Mouse (Mus musculus) T-helper 1 cell (primary cell): Measurements from ENCODE around the gene Wdr34.

Source experiments
- in situ Hi-C: fragments of 300-600 bp; cut with MboI, MseI; formaldehyde crosslinking; loops from one replicate; pipeline ENCODE4 v1.15.1; 2025; ENCODE audit warnings: high pct_unique_total_duplicates

Wdr34 gene

DNA sequence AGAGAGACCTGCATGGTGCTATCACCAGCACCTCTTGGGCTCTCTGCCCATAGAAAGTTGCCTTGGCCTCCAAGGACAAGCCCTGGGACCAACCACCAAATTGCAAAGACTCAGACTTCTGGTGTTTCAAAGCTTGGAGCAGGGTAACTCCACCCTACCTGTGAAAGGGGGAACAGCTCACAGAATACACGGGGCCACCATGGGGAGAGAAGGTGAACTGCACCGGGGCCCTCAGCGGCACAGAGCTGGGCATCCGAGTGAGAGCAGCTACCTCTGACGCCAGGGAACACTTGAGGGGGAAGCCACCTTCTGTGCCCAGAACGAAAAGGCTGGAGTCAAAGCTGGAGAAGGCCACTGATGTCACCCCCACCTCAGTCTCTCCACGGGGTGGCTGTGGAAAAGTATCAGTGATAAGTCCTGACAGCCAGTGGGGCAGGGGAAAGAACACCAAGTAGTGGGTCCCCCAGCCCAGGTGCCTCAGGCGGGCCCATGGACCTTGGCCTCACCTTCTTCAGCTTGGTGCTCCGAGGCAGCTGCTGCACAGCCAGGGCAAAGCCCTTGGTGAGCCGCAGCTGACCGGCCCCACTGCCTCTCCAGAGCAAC lies 16.3 kb downstream of the Wdr34 start:
- in situ Hi-C loops, result no loop called here

DNA sequence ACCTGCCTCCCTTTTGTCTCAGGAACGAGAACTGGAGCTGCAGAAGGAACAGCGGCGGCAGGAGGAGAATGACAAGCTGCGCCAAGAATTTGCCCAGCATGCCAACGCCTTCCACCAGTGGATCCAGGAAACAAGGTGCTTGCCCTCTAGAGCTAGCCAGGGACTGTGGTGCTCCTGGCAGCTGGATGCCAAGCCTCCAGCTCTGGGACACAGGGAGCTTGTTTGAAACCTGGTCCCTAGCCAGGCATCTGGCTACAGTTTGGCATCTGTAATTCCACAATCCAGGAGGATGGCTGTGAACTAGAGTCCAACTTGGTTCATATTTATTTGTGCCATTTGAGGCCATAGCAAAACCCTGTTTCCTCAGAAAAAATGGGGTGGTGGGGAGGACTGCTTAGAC lies 21.7 kb downstream of the Wdr34 start:
- in situ Hi-C loops, result no loop called here

- in situ Hi-C loops, result no loop called here
These were observed 23.2 kb downstream of the Wdr34 start for GRCm38 (mm10) chr2:30025454-30025853.

GRCm38 (mm10) chr2:30014326-30014966 lies 34.2 kb downstream of the Wdr34 start:
- in situ Hi-C loops, result loop anchor here (25.0 kb wide), 1 partner anchor 1998 kb away; no protein-coding TSS in a partner anchor

- in situ Hi-C loops, result loop anchor here (25.0 kb wide), 1 partner anchor 2001 kb away; no protein-coding TSS in a partner anchor
These were observed 37.8 kb downstream of the Wdr34 start for GRCm38 (mm10) chr2:30010840-30011281.

DNA sequence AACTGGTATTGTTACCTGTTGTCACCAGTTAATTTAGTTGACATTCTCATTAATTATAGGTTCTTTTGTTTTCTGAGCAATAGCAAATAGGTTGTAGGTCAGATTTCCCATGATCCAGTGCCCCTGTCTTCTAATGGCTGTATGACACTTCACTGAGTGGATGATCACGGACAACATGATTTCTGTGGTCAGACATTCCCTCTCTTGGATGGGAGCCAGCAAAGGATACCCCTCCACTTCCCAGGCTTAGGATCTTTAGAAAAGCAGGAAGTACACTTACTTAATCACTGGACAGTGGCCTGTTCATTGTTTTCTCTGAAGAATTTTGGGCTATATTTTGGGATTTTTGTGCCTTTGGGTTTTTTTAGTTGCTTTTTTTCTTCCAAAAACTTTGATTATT lies 39.6 kb downstream of the Wdr34 start:
- in situ Hi-C loops, result loop anchor here (5.0 to 25.0 kb wide), 3 partner anchors 502 to 2003 kb away; no protein-coding TSS in a partner anchor

DNA sequence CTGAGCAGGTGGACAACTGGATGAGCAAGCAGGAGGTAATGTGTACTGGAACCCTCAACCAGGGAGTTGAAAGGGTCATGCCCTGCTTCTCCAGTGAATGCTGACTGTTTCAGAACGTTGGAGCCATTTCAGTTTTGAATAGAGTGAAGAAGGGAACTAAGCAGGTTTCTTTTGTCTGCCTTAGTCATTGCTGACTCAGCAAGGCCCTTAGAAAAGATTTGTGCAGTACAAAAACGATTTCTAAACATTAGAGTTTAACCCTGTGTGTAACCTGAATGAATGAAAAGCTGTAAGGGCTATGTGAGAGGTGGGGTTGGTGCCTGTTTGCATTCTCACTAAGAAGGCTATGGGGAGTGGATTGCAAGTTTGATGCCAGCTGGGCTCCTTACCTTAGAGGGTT lies 56.7 kb downstream of the Wdr34 start:
- in situ Hi-C loops, result no loop called here
